Mouse (Mus musculus) megakaryocyte, embryonic 14.5 days (primary cell): ENCODE results near the gene Rcn2.

ENCODE experiments used
- FLI1 ChIP-seq: IDR thresholded peaks from 2 replicates; pipeline ENCODE4 v1.6.1; 2012; ENCODE audit warnings: low read length, inconsistent platforms, mixed read lengths
- GATA1 ChIP-seq: IDR thresholded peaks from 3 replicates; pipeline ENCODE4 v1.6.1; 2012; ENCODE audit warnings: mixed read lengths, low read length, inconsistent platforms, borderline replicate concordance

GRCm38 (mm10) chr9:56010450-56010849 lies 31.2 kb upstream of the Rcn2 start, which contains the start of gene 4930563M21Rik:
- TF ChIP-seq FLI1 (no peak), GATA1 (no peak)
